Mouse (Mus musculus): ENCODE data around the gene Caskin2. TPM values are rescaled to one million over a fixed set of nuclear protein-coding genes. Genes with fewer than 3 reads are reported as not detected.
"Not testable (repeated sequence)": the region's sequence is repeated elsewhere in the genome, so short reads cannot be mapped to it uniquely, and the experiment has no call there.

Gene Caskin2
- total RNA-seq, 2 experiments from 2014 or later: 12.6 to 13.3 TPM

- intact Hi-C loops (cut with DNase I): loop anchor here (5.0 kb wide), 1 partner anchor 36 kb away; the partner anchor contains the start of genes Caskin2 and Tsen54
- peak; percentile 51 to 52 for DNase-seq
These were observed 37.4 kb downstream of the Caskin2 start for GRCm38 (mm10) chr11:115775821-115776665.

GRCm38 (mm10) chr11:115774653-115775052, 38.8 kb downstream of the Caskin2 start:
- intact Hi-C loops (cut with DNase I): loop anchor here (5.0 kb wide), 1 partner anchor 38 kb away; the partner anchor contains the start of genes Caskin2 and Tsen54
- no peak for DNase-seq

DNA sequence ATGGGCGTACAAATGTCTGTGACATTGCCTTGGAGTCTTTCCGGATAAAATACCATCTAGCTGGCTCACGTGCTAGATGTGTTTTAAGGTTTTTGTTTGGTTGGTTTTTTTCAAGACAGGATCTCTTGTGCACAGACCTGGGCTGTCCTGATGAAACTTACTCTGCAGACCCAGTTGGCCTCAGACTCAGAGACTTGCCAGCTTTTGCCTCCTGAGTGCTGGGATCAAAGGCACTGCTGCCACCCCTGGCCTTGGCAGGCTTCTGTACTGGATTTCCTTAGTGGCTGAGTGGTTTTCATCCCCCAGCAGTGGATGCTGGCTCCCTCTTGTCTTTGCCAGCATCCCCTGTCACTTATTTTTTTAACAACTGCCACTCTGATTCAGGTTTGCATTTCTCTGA, 44.5 kb downstream of the Caskin2 start:
- intact Hi-C loops (cut with DNase I): loop anchor here (5.0 kb wide), 1 partner anchor 37 kb away; no protein-coding TSS in a partner anchor
- no peak for DNase-seq

DNA sequence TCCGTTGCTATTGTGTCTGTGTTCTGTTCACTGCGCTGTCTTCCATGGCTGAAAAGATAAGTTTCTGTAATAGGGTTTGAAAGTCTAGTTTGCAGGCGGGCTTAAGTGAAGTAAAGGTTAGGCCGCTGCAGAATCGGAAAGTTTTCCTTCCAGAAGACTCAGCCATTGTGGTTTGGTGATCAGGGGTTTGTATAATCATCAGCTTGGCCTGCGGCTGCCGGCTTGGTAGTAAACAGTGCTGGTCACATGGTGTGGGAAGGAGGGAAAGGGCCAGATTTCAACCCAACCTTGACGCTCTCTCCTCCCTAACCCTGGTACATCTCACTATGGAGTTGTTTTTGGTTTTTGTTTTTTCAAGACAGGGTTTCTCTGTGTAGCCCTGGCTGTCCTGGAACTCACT, 46.5 kb downstream of the Caskin2 start:
- DNase-seq: no peak
- intact Hi-C loops (cut with DNase I): loop anchor here (5.0 kb wide), 1 partner anchor 35 kb away; no protein-coding TSS in a partner anchor

DNA sequence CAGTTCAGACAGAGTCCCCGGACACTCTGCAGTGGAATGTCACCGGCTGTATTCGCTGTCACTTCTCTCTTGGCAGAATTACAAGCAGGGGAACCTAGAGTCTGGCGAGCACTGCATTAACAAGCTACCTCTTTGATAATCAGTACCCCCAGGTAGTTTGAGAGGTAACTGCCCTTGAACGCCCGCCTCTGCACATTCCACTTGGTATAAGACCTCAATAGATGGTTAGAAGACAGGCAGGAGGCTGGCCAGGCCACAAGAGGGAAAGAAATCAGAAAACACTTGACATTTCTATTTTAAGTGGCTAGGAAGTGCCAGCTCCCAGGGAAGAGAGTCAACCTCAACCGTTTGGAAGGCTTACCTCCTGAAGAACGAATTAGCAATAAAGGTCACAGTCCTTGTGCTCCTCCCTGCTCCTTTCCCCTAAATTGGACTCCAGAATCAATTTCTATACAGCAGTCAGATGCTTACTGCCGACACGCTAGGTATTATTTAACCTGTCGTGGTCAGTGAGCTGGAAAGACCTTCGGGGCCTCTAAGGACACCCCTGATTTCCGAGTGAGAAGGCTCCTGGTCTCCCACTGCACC, 47.0 kb downstream of the Caskin2 start:
- DNase-seq: peak in 1 of 2 experiments; percentile 45
- intact Hi-C loops (cut with DNase I): loop anchor here (5.0 kb wide), 1 partner anchor 34 kb away; no protein-coding TSS in a partner anchor

GRCm38 (mm10) chr11:115765607-115766141, 47.8 kb downstream of the Caskin2 start:
- intact Hi-C loops (cut with DNase I): loop anchor here (5.0 kb wide), 1 partner anchor 33 kb away; no protein-coding TSS in a partner anchor
- DNase-seq: peak in 1 of 2 experiments; percentile 41

DNA sequence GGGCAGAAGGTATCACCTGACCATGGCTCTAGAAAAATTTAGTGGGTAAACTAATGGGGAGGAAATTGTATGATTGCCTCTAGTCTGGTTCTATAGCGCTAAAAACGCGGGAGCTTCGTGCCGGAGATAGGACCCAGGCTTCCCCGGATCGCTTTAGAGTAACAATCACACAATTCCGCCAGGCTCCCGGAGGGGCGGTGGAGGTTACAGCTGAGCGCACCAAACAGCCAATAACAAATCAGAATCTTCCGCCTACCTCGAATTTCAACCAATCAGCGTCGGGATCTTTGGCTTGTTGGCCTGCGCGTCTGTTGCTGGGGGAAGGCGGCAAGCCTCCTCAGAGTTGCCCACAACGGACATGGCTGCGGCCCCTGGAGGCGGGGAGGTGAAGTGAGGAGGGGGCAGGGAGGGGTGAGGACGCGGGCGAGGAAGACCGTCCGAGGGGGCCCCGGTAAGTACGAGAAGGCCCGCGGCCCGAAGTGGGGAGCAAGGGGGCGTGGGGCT, 48.3 kb downstream of the Caskin2 start, which contains the start of gene Tmem94:
Gene Tmem94, plus strand, starts transcription at position 331 of the 504 bp plus-strand sequence.
- DNase-seq: peak; percentile 93 to 94
- intact Hi-C loops (cut with DNase I): loop anchor here (5.0 kb wide), 1 partner anchor 33 kb away; no protein-coding TSS in a partner anchor

GRCm38 (mm10) chr11:115764698-115765097, 48.7 kb downstream of the Caskin2 start:
- no peak for DNase-seq
- intact Hi-C loops (cut with DNase I): loop anchor here (5.0 kb wide), 1 partner anchor 32 kb away; no protein-coding TSS in a partner anchor

DNA sequence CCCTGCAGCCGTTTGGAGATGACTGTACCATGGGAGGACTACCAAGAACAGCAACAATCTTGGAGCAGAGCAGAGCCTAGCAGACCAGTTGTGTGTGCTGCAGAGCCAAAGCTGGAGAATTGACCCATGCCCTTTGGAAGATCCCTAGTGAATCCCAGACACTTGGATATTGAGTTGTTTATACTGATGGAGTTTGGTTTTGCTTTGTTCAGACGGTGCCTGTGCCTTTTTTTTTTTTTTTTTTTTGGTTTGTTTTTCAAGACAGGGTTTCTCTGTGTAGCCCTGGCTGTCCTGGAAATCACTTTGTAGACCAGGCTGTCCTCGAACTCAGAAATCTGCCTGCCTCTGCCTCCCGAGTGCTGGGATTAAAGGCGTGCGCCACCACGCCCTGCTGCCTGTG, 51.3 kb downstream of the Caskin2 start:
- DNase-seq; intact Hi-C loops (cut with DNase I): not testable (repeated sequence)

GRCm38 (mm10) chr11:115753485-115753884, 60.0 kb downstream of the Caskin2 start:
- intact Hi-C loops (cut with DNase I): no loop called here
- DNase-seq: no peak

DNA sequence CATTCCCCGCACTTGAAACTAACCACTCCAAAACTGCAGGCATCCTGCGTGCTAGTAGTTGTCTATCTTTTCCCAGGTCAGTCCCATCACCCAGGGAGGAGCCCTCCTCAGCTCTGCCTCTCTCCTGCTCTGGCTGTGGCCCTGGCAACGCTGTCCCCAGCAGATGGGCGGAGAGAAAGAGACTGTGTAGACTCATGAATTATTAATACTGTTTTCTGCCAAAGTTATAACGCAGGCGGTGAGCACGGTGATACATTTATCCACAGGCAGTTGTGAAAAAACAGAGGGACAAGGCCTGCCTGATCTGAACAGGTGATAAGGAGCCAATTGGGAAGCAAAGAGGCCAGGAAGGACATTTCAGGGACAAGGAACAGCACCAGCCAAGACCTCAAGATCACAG, 60.8 kb downstream of the Caskin2 start:
- intact Hi-C loops (cut with DNase I): no loop called here

DNA sequence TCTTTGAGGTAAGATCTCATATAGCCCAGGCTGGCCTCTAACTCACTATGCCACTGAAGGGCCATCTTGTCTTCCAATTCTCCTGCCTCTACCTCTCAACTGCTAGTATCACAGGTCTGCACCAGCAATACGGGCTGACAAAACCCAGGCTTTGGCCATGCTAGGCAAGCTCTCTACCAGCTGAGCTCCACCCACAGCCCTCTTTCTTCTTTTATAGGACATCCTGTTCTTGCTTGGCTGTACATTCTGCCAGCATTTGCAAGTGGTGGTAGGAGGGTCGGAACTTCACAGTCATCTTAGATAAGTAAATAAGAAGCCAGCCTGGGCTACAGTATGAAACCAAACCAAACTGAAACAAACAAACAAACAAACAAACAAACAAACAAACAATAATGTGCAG, 61.7 kb downstream of the Caskin2 start:
- no peak for DNase-seq
- intact Hi-C loops (cut with DNase I): no loop called here

More for the DNA sequence above, 60.8 kb downstream of the Caskin2 start:
- DNase-seq: no peak

DNA sequence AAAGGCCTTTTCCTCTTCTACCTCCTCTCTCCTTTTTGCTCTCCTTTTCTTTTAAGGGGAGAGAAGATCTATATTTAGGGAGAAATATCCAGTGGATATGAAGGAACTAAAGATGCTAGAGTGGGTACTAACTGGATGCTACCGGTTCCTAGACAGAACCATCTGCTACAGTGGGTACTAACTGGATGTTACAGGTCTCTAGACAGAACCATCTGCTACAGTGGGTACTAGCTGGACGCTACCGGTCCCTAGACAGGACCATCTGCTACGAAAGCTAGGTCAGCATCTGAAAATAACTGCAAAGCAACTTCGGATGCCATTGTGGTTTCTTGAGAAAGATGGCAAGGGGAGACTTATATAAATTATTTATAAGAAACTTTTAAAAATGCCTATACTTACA, 63.6 kb downstream of the Caskin2 start:
- intact Hi-C loops (cut with DNase I): no loop called here
- no peak for DNase-seq

Small RNAs within 50 kb of the gene (microRNA-seq; reads per million reads assigned to microRNA genes)
- gene Mir5621: 0.74 to 1.8 reads per million in 2 experiments

Other genes with a start within 250 kb of the Caskin2 start
- gene Nup85, start 249.2 kb downstream of the Caskin2 start, total RNA-seq (2021): 10 to 100 TPM; 15.8 to 20.8 TPM
- gene Mrps7, start 209.7 kb downstream of the Caskin2 start, total RNA-seq (2021): 10 to 100 TPM; 66.8 to 72.4 TPM
- 10 to 100 TPM; 12.5 to 13.0 TPM for gene Gga3, start 209.6 kb downstream of the Caskin2 start, total RNA-seq (2021)
- 10 to 100 TPM; 41.8 to 45.8 TPM for gene Mif4gd, start 200.7 kb downstream of the Caskin2 start, total RNA-seq (2021)
- gene Slc25a19, start 185.3 kb downstream of the Caskin2 start, total RNA-seq (2021): 10 to 100 TPM; 44.4 to 46.8 TPM
- 10 to 100 TPM; 56.4 to 65.7 TPM for gene Grb2, start 105.0 kb downstream of the Caskin2 start, total RNA-seq (2021)
- gene Tmem94, start 48.2 kb downstream of the Caskin2 start, total RNA-seq (2021): 10 to 100 TPM; 73.1 to 79.5 TPM
- 1 to 10 TPM; 4.6 to 6.0 TPM for gene Tsen54, start 1.1 kb upstream of the Caskin2 start, total RNA-seq (2021)
- gene Llgl2, start 10.4 kb upstream of the Caskin2 start, total RNA-seq (2021): 1 to 10 TPM; 6.5 to 9.9 TPM
- gene Myo15b, start 44.8 kb upstream of the Caskin2 start, total RNA-seq (2021): not detected
- under 1 TPM; 0.46 to 0.84 TPM for gene Smim5, start 86.3 kb upstream of the Caskin2 start, total RNA-seq (2021)
- not detected for gene Smim6, start 98.4 kb upstream of the Caskin2 start, total RNA-seq (2021)
- 10 to 100 TPM; 11.5 to 11.6 TPM for gene Sap30bp, start 119.6 kb upstream of the Caskin2 start, total RNA-seq (2021)
- gene Recql5, start 119.8 kb upstream of the Caskin2 start, total RNA-seq (2021): 1 to 10 TPM; 4.5 to 6.9 TPM
- 1 to 10 TPM; 1.9 to 3.3 TPM for gene Itgb4, start 161.1 kb upstream of the Caskin2 start, total RNA-seq (2021)
- gene Galk1, start 199.1 kb upstream of the Caskin2 start, total RNA-seq (2021): 1 to 10 TPM; 3.0 to 3.8 TPM
- gene H3f3b, start 214.3 kb upstream of the Caskin2 start, total RNA-seq (2021): 10 to 100 TPM; 56.1 to 75.3 TPM
- 1 to 10 TPM; 6.0 to 7.1 TPM for gene Unk, start 216.7 kb upstream of the Caskin2 start, total RNA-seq (2021)